Mouse (Mus musculus) heart, postnatal 4 days (tissue): Measurements from ENCODE around the gene Gm16223. TPM values are rescaled to one million over a fixed set of nuclear protein-coding genes. Genes with fewer than 3 reads are reported as not detected.

Experiments
- DNase-seq: peaks from one replicate; pipeline ENCODE4 v3.0.0; 2021
- total RNA-seq, 2 experiments: library from RNA; stranded (reverse); gene quantifications; 2 replicates each; pipeline ENCODE4 v1.2.3; 2021

Gm16223 gene
- total RNA-seq, 2 experiments from 2014 or later, result not detected

- no peak for DNase-seq
Observed at GRCm38 (mm10) chr5:42224840-42225239, 157.1 kb downstream of the Gm16223 start.

GRCm38 (mm10) chr5:42228631-42229030 lies 160.9 kb downstream of the Gm16223 start:
- no peak for DNase-seq

GRCm38 (mm10) chr5:42239291-42239690 lies 171.5 kb downstream of the Gm16223 start:
- DNase-seq, result no peak

GRCm38 (mm10) chr5:42239806-42240205 lies 172.0 kb downstream of the Gm16223 start:
- no peak for DNase-seq

GRCm38 (mm10) chr5:42250376-42250775 lies 182.6 kb downstream of the Gm16223 start:
- DNase-seq, result no peak

Other genes starting within 250 kb of the Gm16223 start
- gene Bod1l, start 223.6 kb upstream of the Gm16223 start, total RNA-seq, result 10 to 100 TPM; 17.0 to 17.8 TPM